Mouse (Mus musculus): ENCODE measurements at regions not wholly inside any gene's neighbourhood (a gene's known extent, or its start where the extent isn't known, plus 50 kb on each side); places are given as distances from the start of the nearest gene placed in this dataset.

- Histone ChIP-seq H3K9ac (replicated peaks; ENCODE audit: low read depth, low read length) (no peak overlapping the region), H3K4me3 (ENCODE audit: low read depth, low read length) (no peak overlapping the region), H3K4me2 (replicated peaks; ENCODE audit: low read depth, low read length) (no peak overlapping the region), H3K4me1 (ENCODE audit: control insufficient read depth, insufficient read depth, low read length) (no peaks in the 10 kb centered on the region), H3K9me3 (ENCODE audit: control insufficient read depth, low read depth, low read length) (no peaks in the 10 kb centered on the region), H3K27ac (ENCODE audit: low read length) (no peak overlapping the region), H3K36me3 (ENCODE audit: control insufficient read depth, insufficient read depth, low read length) (no peaks in the 10 kb centered on the region), H3K27me3 (ENCODE audit: control insufficient read depth, insufficient read depth, low read length) (no peaks in the 10 kb centered on the region)
- ATAC-seq (ENCODE audit: insufficient number of reproducible peaks, insufficient read depth, low FRiP score, low read depth): no peak
- WGBS: 58% methylated on average over 14 of the region's 14 CpGs
Observed at GRCm38 (mm10) chr9:68561767-68562552, 91.6 kb upstream of the Rora start.

- H3K4me1 ChIP-seq (ENCODE audit: control insufficient read depth, insufficient read depth, low read length): no peaks in the 10 kb centered on the region
- no peaks in the 10 kb centered on the region for H3K27me3 ChIP-seq (ENCODE audit: control insufficient read depth, insufficient read depth, low read length)
- WGBS: 79% methylated on average over 4 of the region's 4 CpGs
- no peak overlapping the region for H3K9ac ChIP-seq (replicated peaks; ENCODE audit: low read depth, low read length)
- no peaks in the 10 kb centered on the region for H3K36me3 ChIP-seq (ENCODE audit: control insufficient read depth, insufficient read depth, low read length)
- no peaks in the 10 kb centered on the region for H3K9me3 ChIP-seq (ENCODE audit: control insufficient read depth, low read depth, low read length)
- H3K27ac ChIP-seq (ENCODE audit: low read length): no peak overlapping the region
- no peak overlapping the region for H3K4me3 ChIP-seq (ENCODE audit: low read depth, low read length)
- ATAC-seq (ENCODE audit: insufficient number of reproducible peaks, insufficient read depth, low FRiP score, low read depth): no peak
- H3K4me2 ChIP-seq (replicated peaks; ENCODE audit: low read depth, low read length): no peak overlapping the region
Observed at GRCm38 (mm10) chr9:68563206-68563605, 90.4 kb upstream of the Rora start.

GRCm38 (mm10) chr9:68585751-68586150, 67.8 kb upstream of the Rora start:
- WGBS: 30% methylated on average over 1 of the region's 1 CpGs
- Histone ChIP-seq H3K4me2 (replicated peaks; ENCODE audit: low read depth, low read length) (no peak overlapping the region), H3K4me1 (ENCODE audit: control insufficient read depth, insufficient read depth, low read length) (no peaks in the 10 kb centered on the region), H3K27me3 (ENCODE audit: control insufficient read depth, insufficient read depth, low read length) (no peaks in the 10 kb centered on the region), H3K27ac (ENCODE audit: low read length) (peak overlapping the region; percentile 68; the same call in 1 of the 2 replicates), H3K36me3 (ENCODE audit: control insufficient read depth, insufficient read depth, low read length) (no peaks in the 10 kb centered on the region), H3K4me3 (ENCODE audit: low read depth, low read length) (no peak overlapping the region), H3K9ac (replicated peaks; ENCODE audit: low read depth, low read length) (no peak overlapping the region), H3K9me3 (ENCODE audit: control insufficient read depth, low read depth, low read length) (no peaks in the 10 kb centered on the region)
- no peak for ATAC-seq (ENCODE audit: insufficient number of reproducible peaks, insufficient read depth, low FRiP score, low read depth)

GRCm38 (mm10) chr9:68591023-68591422, 62.6 kb upstream of the Rora start:
- H3K9me3 ChIP-seq (ENCODE audit: control insufficient read depth, low read depth, low read length): no peaks in the 10 kb centered on the region
- no peak overlapping the region for H3K4me3 ChIP-seq (ENCODE audit: low read depth, low read length)
- H3K4me1 ChIP-seq (ENCODE audit: control insufficient read depth, insufficient read depth, low read length): no peaks in the 10 kb centered on the region
- no peak for ATAC-seq (ENCODE audit: insufficient number of reproducible peaks, insufficient read depth, low FRiP score, low read depth)
- 79% methylated on average over 8 of the region's 8 CpGs for WGBS
- no peak overlapping the region for H3K9ac ChIP-seq (replicated peaks; ENCODE audit: low read depth, low read length)
- H3K27me3 ChIP-seq (ENCODE audit: control insufficient read depth, insufficient read depth, low read length): no peaks in the 10 kb centered on the region
- no peak overlapping the region for H3K4me2 ChIP-seq (replicated peaks; ENCODE audit: low read depth, low read length)
- H3K36me3 ChIP-seq (ENCODE audit: control insufficient read depth, insufficient read depth, low read length): no peaks in the 10 kb centered on the region
- no peak overlapping the region for H3K27ac ChIP-seq (ENCODE audit: low read length)

- Histone ChIP-seq H3K27me3 (ENCODE audit: control insufficient read depth, insufficient read depth, low read length) (no peaks in the 10 kb centered on the region), H3K4me2 (replicated peaks; ENCODE audit: low read depth, low read length) (no peak overlapping the region), H3K27ac (ENCODE audit: low read length) (no peak overlapping the region), H3K9ac (replicated peaks; ENCODE audit: low read depth, low read length) (no peak overlapping the region), H3K4me1 (ENCODE audit: control insufficient read depth, insufficient read depth, low read length) (no peaks in the 10 kb centered on the region), H3K4me3 (ENCODE audit: low read depth, low read length) (no peak overlapping the region), H3K9me3 (ENCODE audit: control insufficient read depth, low read depth, low read length) (no peaks in the 10 kb centered on the region), H3K36me3 (ENCODE audit: control insufficient read depth, insufficient read depth, low read length) (no peaks in the 10 kb centered on the region)
- 93% methylated on average over 3 of the region's 3 CpGs for WGBS
- ATAC-seq (ENCODE audit: insufficient number of reproducible peaks, insufficient read depth, low FRiP score, low read depth): no peak
Observed at GRCm38 (mm10) chr9:68592976-68593375, 60.6 kb upstream of the Rora start.

- WGBS: 59% methylated on average over 2 of the region's 2 CpGs
- no peak overlapping the region for H3K4me3 ChIP-seq (ENCODE audit: low read depth, low read length)
- H3K4me1 ChIP-seq (ENCODE audit: control insufficient read depth, insufficient read depth, low read length): no peaks in the 10 kb centered on the region
- no peak overlapping the region for H3K4me2 ChIP-seq (replicated peaks; ENCODE audit: low read depth, low read length)
- H3K9me3 ChIP-seq (ENCODE audit: control insufficient read depth, low read depth, low read length): no peaks in the 10 kb centered on the region
- ATAC-seq (ENCODE audit: insufficient number of reproducible peaks, insufficient read depth, low FRiP score, low read depth): no peak
- no peak overlapping the region for H3K27ac ChIP-seq (ENCODE audit: low read length)
- H3K36me3 ChIP-seq (ENCODE audit: control insufficient read depth, insufficient read depth, low read length): no peaks in the 10 kb centered on the region
- no peaks in the 10 kb centered on the region for H3K27me3 ChIP-seq (ENCODE audit: control insufficient read depth, insufficient read depth, low read length)
- no peak overlapping the region for H3K9ac ChIP-seq (replicated peaks; ENCODE audit: low read depth, low read length)
Observed at GRCm38 (mm10) chr9:68594586-68594985, 59.0 kb upstream of the Rora start.

Data from stomach, embryonic 14.5 days (tissue).